Comparison of ENCODE assay signal across 16 mouse cellular contexts in the genomic region with DNA sequence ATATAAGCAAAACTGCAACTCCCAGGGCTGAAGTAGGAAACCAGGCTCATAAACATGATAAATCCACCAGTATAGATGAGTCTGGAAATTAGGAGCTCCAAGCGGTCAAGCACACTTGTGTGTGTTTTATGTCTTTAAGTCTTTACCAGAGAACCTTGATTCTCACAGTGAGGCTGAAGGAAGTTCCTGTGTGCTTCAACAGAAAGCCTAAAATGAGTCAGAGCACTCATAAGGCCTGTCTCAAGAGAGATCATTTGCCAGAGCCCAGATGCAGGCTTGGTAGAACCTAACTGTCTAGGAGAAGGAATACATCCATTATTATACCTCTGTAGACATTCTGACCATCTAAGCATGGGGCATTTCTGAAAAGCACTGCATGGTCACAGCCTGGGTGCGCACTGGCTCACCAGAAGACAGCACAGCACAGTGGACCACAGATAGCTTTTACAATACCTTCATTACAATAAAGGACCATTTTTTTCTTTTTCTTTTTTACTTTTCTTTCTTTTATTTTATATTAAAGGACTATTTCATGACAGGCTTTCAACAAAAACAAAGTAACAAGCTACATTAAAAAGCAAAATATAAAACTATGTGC.
"Had no signal": no experiment of that assay in that cellular context is flagged by ENCODE, and none has a peak within 500 bp of the region (broad histone marks: within the 10 kb centered on the region; RNA-seq: fewer than 3 reads in every experiment).

No protein-coding gene starts in this region.

- H3K9me3 ChIP-seq: liver, embryonic 13.5 days; midbrain, embryonic 13.5 days had no signal

- H3K4me3 ChIP-seq: layer of hippocampus, adult 2 months; liver, embryonic 13.5 days; midbrain, embryonic 13.5 days had no signal

- H3K36me3 ChIP-seq: liver, embryonic 13.5 days; midbrain, embryonic 13.5 days had no signal

- H3K27ac ChIP-seq: layer of hippocampus, adult 2 months; liver, embryonic 13.5 days; macrophage; midbrain, embryonic 13.5 days; stomach, postnatal 0 days had no signal

- DNase-seq: kidney, adult 18-20 months; kidney, adult 9 months; kidney, postnatal 25 days; layer of hippocampus, adult 9-11 months; liver, embryonic 13.5 days; lung, embryonic 14.5 days; right cerebral cortex, adult 18-20 months; right cerebral cortex, postnatal 14 days; right cerebral cortex, postnatal 4 days; thymus, adult 2 months; thymus, postnatal 14 days; thymus, postnatal 4 days had no signal

- H3K27me3 ChIP-seq: liver, embryonic 13.5 days; midbrain, embryonic 13.5 days had no signal

- H3K4me2 ChIP-seq: liver, embryonic 13.5 days; lung, embryonic 14.5 days; midbrain, embryonic 13.5 days had no signal

- H3K9ac ChIP-seq: liver, embryonic 13.5 days; lung, embryonic 14.5 days; midbrain, embryonic 13.5 days had no signal

- H3K4me1 ChIP-seq: liver, embryonic 13.5 days; midbrain, embryonic 13.5 days had no signal
